Mouse (Mus musculus) intestine, postnatal 0 days (tissue): ENCODE measurements around the gene Plpp1. TPM values are rescaled to one million over a fixed set of nuclear protein-coding genes. Genes with fewer than 3 reads are reported as not detected.

Experiments used
- ATAC-seq: fragments of 200-750 bp; cut with Nextera tagmentation; 2 replicates; pipeline ENCODE4 v1.8.0; 2017; ENCODE audit warnings: mild to moderate bottlenecking, moderate TSS enrichment, moderate library complexity
- H3K27ac ChIP-seq: fragments of 300-500 bp; sonication (generic); 2 replicates; pipeline ENCODE4 v1.5.1; 2014; ENCODE audit warnings: mild to moderate bottlenecking, low read depth, low read length, moderate library complexity
- H3K27me3 ChIP-seq: fragments of 300-500 bp; sonication (generic); replicated peaks from 2 replicates; pipeline ENCODE4 v1.6.1; 2014; ENCODE audit warnings: low read length, mixed read lengths; ENCODE audit not compliant: control insufficient read depth, insufficient read depth
- H3K36me3 ChIP-seq: fragments of 300-500 bp; sonication (generic); 2 replicates; pipeline ENCODE4 v1.6.1; 2014; ENCODE audit warnings: mild to moderate bottlenecking, moderate library complexity; ENCODE audit not compliant: control insufficient read depth, insufficient read depth
- H3K4me1 ChIP-seq: fragments of 300-500 bp; sonication (generic); replicated peaks from 2 replicates; pipeline ENCODE4 v1.6.1; 2014; ENCODE audit warnings: antibody characterized with exemption, low read length, mixed read lengths; ENCODE audit not compliant: control insufficient read depth, insufficient read depth
- H3K4me2 ChIP-seq: fragments of 300-500 bp; sonication (generic); replicated peaks from 2 replicates; pipeline ENCODE4 v1.6.1; 2014; ENCODE audit warnings: low read depth, mild to moderate bottlenecking, moderate library complexity
- H3K4me3 ChIP-seq: fragments of 300-500 bp; sonication (generic); 2 replicates; pipeline ENCODE4 v1.5.1; 2014; ENCODE audit warnings: low read depth, low read length
- H3K9ac ChIP-seq: fragments of 300-500 bp; sonication (generic); 2 replicates; pipeline ENCODE4 v1.6.1; 2014; ENCODE audit warnings: mild to moderate bottlenecking, low read depth, low read length
- H3K9me3 ChIP-seq: fragments of 300-500 bp; sonication (generic); 2 replicates; pipeline ENCODE4 v1.6.1; 2016; ENCODE audit warnings: mixed run types; ENCODE audit not compliant: control insufficient read depth
- CTCF ChIP-seq: sonication (generic); IDR thresholded peaks from 2 replicates; pipeline ENCODE4 v1.5.1; 2016; ENCODE audit warnings: low read depth, mild to moderate bottlenecking, control low read depth, antibody characterized with exemption, moderate library complexity
- WGBS: fragments of 180-500 bp; shearing (Covaris S2); extraction: QIAGEN DNeasy Blood & Tissue Kit; methylation state at CpG from one replicate; pipeline ENCODE4 v1.1.7; 2014; 5-methylcytosine and 5-hydroxymethylcytosine counted together
- polyA plus RNA-seq: library from polyadenylated mRNA; unstranded; fragments of >200 nt; fragmentation: Nextera tagmentation; extraction: Ambion mirVana; gene quantifications from 2 replicates; pipeline ENCODE4 v1.2.1, GENCODE M21; 2015

The Plpp1 gene
- polyA plus RNA-seq, 1 experiment from 2014 or later = 98.5 TPM

DNA sequence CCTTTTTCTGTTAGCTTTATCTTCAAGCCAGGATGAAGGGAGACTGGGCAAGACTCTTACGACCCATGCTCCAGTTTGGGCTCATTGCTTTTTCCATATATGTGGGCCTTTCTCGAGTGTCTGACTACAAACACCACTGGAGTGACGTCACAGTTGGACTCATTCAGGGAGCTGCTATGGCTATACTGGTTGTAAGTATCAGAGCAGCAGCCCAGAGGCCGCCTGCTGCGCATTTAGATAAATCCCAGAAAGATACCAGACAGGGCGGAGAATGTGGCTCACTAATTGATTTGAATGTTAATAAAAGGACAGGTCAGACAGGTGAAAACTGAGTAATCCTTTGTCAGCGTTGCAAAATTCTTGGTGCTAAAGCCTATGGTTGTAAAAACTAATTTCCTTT, 66.2 kb downstream of the Plpp1 start:
- no peak overlapping the region for H3K4me2 ChIP-seq
- H3K4me1 ChIP-seq = no peaks in the 10 kb centered on the region
- no peak overlapping the region for H3K9ac ChIP-seq
- ATAC-seq = no peak
- H3K9me3 ChIP-seq = no peaks in the 10 kb centered on the region
- TF ChIP-seq CTCF = no peak
- 66% methylated on average over 7 of the region's 7 CpGs for WGBS
- H3K36me3 ChIP-seq = peaks cover 80% of the 10 kb centered on the region
- no peaks in the 10 kb centered on the region for H3K27me3 ChIP-seq
- H3K4me3 ChIP-seq = no peak overlapping the region
- no peak overlapping the region for H3K27ac ChIP-seq

DNA sequence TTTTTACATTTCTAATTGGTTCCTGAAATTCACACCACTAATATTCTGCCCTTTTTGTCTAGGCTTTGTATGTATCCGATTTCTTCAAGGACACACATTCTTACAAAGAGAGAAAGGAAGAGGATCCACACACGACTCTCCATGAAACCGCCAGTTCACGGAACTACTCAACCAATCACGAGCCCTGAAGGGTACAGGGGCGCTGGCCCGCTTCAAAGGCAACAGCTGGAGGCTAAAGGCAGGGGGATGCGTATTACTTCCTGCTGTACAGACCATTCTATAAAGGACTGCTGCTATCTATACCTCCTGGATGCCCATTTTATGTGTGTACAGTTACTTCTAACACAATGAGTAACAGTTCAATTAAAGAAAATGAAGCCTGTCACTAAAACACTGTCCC, 66.8 kb downstream of the Plpp1 start:
- Histone ChIP-seq H3K27ac (no peak overlapping the region), H3K27me3 (no peaks in the 10 kb centered on the region), H3K9ac (no peak overlapping the region), H3K4me2 (no peak overlapping the region), H3K4me3 (no peak overlapping the region), H3K4me1 (no peaks in the 10 kb centered on the region), H3K9me3 (no peaks in the 10 kb centered on the region), H3K36me3 (peaks cover 86% of the 10 kb centered on the region)
- ATAC-seq = no peak; the same call in 1 of the 2 replicates
- TF ChIP-seq CTCF = no peak
- 96% methylated on average over 8 of the region's 8 CpGs for WGBS

DNA sequence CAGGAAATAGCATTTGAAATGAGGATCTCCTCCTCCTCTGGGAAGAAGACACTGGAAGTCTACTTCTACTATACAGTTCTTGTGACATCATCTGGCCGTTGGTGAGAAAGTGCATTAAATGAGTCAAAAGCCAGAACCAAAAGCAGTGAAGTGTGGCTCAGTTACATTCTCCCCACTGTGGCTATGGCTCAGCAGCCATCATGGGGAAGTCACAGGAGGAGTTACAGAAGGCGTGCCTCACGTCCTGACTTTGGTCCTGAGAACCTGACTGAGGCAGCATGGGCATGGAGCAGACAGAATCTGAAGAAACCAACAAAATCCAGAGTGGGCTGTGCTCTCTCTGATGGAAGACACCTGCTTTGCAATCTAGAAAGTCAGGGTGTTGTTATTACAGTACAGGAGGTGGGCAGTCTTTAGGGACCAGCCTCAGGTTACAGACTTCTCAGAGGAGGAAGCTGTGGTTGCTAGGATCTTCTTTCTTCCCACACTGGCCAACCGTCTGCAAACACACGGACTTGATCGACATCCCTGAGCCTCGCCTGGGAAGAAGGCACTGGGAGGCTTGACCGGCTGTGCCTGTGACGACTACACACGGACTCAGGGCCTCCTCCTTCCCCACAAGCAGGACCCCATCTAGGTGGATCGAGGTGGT, 69.6 kb downstream of the Plpp1 start:
- no peak for ATAC-seq
- peaks cover 86% of the 10 kb centered on the region for H3K36me3 ChIP-seq
- no peak overlapping the region for H3K4me2 ChIP-seq
- no peak for TF ChIP-seq CTCF
- H3K9ac ChIP-seq = no peak overlapping the region
- WGBS = 79% methylated on average over 11 of the region's 11 CpGs
- no peaks in the 10 kb centered on the region for H3K27me3 ChIP-seq
- no peaks in the 10 kb centered on the region for H3K4me1 ChIP-seq
- H3K4me3 ChIP-seq = no peak overlapping the region
- H3K27ac ChIP-seq = no peak overlapping the region; the same call in 1 of the 2 replicates
- no peaks in the 10 kb centered on the region for H3K9me3 ChIP-seq

DNA sequence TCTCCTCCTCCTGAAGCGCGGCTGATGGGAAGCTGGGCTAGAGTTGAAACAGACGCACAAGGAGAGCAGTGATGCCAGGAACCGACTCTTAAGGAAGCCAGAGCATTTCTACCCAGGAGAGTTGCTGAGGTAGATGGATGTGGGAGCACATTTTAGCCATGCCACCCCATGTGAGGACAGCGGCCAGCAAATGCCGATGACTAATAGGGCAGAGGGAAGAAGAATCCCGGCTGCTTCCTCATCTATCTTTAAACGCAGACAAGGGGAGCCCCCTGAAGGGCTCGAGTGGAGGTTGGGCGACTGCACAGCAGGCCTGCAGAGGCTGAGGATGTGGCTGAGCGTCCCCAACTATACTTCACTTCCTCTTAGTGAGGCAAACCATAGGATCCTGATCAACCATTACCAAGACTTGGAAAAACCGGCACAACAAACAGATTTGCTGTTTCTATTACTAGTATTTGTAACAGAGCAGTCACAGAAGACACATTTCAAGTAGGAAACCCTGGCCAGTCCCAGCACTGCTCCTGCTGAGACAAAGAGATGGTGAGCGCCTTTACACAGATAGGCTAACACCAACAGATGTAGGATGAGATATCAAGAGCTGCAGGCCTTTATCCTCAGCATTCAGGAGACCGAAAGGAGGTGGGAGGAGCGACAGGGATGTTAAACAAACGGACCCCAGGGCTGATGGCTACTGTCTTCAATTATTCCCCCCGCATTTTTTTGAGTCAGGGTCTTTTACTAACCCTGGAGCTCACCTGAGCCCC, 71.1 kb downstream of the Plpp1 start:
- Histone ChIP-seq H3K36me3 (peaks cover 79% of the 10 kb centered on the region), H3K27ac (peak overlapping the region; percentile 15; the same call in 1 of the 2 replicates), H3K9ac (no peak overlapping the region), H3K4me3 (no peak overlapping the region), H3K9me3 (no peaks in the 10 kb centered on the region), H3K27me3 (no peaks in the 10 kb centered on the region), H3K4me2 (no peak overlapping the region), H3K4me1 (no peaks in the 10 kb centered on the region)
- 74% methylated on average over 17 of the region's 17 CpGs for WGBS
- no peak for TF ChIP-seq CTCF
- ATAC-seq = no peak

DNA sequence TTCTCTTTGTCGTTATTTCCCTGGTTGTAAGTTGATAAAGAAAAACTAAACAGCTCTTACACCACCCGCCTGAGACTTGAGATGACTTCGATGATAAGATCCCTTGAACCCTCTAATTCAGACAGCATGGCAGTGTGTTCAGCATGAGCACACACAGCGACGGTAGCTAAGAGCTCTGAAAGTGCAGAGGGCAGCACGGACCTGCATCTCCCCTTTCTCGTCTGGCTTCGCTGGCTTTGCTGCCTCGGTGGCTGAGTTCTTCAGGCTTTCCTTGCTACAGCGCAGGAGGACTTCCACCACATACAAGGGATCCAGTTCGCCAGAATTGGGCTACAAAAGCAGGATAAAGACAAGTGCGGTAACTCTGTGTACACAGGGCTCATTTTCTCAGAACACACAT, 86.6 kb downstream of the Plpp1 start:
- H3K9me3 ChIP-seq = no peaks in the 10 kb centered on the region
- peaks cover 60% of the 10 kb centered on the region for H3K36me3 ChIP-seq
- no peak overlapping the region for H3K4me3 ChIP-seq
- no peak for TF ChIP-seq CTCF
- no peaks in the 10 kb centered on the region for H3K27me3 ChIP-seq
- WGBS = 91% methylated on average over 12 of the region's 12 CpGs
- no peak overlapping the region for H3K4me2 ChIP-seq
- no peaks in the 10 kb centered on the region for H3K4me1 ChIP-seq
- no peak overlapping the region for H3K9ac ChIP-seq
- H3K27ac ChIP-seq = no peak overlapping the region
- no peak for ATAC-seq

DNA sequence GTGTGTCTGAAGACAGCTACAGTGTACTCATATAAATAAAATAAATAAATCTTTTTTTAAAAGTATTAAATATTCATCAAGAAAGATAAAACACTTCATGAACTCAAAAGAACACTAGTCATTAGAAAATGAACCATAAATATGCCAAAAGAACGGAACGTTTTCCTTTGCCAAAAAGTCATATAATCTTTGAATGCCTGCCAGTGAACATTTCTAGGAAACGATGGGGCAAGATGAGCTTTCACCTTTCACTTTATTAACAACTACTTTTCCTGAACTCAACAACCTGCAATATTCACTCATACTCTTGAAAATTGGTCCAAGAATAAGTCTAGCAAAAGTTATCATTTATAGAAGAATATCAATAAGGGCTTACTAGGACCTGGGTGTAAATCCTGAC, 101.6 kb downstream of the Plpp1 start:
- no peaks in the 10 kb centered on the region for H3K27me3 ChIP-seq
- no peak overlapping the region for H3K4me2 ChIP-seq
- no peak for ATAC-seq
- TF ChIP-seq CTCF = no peak
- H3K9me3 ChIP-seq = no peaks in the 10 kb centered on the region
- WGBS = 85% methylated on average over 3 of the region's 3 CpGs
- H3K36me3 ChIP-seq = peaks cover 65% of the 10 kb centered on the region
- H3K4me3 ChIP-seq = no peak overlapping the region
- H3K27ac ChIP-seq = no peak overlapping the region
- H3K9ac ChIP-seq = no peak overlapping the region
- no peaks in the 10 kb centered on the region for H3K4me1 ChIP-seq
